Mouse (Mus musculus) stomach, embryonic 16.5 days (tissue): ENCODE measurements around the gene Rcor3. TPM values are rescaled to one million over a fixed set of nuclear protein-coding genes. Genes with fewer than 3 reads are reported as not detected.

Experiments
- ATAC-seq: fragments of 200-750 bp; cut with Nextera tagmentation; 2 replicates; pipeline ENCODE4 v1.8.0; 2017; ENCODE audit warnings: moderate number of reproducible peaks, moderate TSS enrichment; ENCODE audit not compliant: insufficient read depth, low FRiP score
- H3K27ac ChIP-seq: fragments of 300-500 bp; sonication (generic); 2 replicates; pipeline ENCODE4 v1.5.1; 2014; ENCODE audit warnings: low read length
- H3K27me3 ChIP-seq: fragments of 300-500 bp; sonication (generic); 2 replicates; pipeline ENCODE4 v1.6.1; 2014; ENCODE audit warnings: low read length, control low read depth, mixed read lengths; ENCODE audit not compliant: control insufficient read depth, insufficient read depth
- H3K36me3 ChIP-seq: fragments of 300-500 bp; sonication (generic); 2 replicates; pipeline ENCODE4 v1.6.1; 2014; ENCODE audit warnings: low read length; ENCODE audit not compliant: control insufficient read depth, insufficient read depth
- H3K4me1 ChIP-seq: fragments of 300-500 bp; sonication (generic); 2 replicates; pipeline ENCODE4 v1.6.1; 2014; ENCODE audit warnings: low read length, control low read depth, mixed read lengths; ENCODE audit not compliant: control insufficient read depth, insufficient read depth
- H3K4me2 ChIP-seq: fragments of 300-500 bp; sonication (generic); 2 replicates; pipeline ENCODE4 v1.6.1; 2014; ENCODE audit warnings: low read depth, low read length, mixed read lengths
- H3K4me3 ChIP-seq: fragments of 300-500 bp; sonication (generic); replicated peaks from 2 replicates; pipeline ENCODE4 v1.5.1; 2014; ENCODE audit warnings: mild to moderate bottlenecking, low read length
- H3K9ac ChIP-seq: fragments of 300-500 bp; sonication (generic); 2 replicates; pipeline ENCODE4 v1.6.1; 2014; ENCODE audit warnings: low read length
- H3K9me3 ChIP-seq: fragments of 300-500 bp; sonication (generic); replicated peaks from 2 replicates; pipeline ENCODE4 v1.6.1; 2016; ENCODE audit warnings: low read length, control low read depth; ENCODE audit not compliant: control insufficient read depth
- WGBS: fragments of 180-500 bp; shearing (Covaris S2); extraction: QIAGEN DNeasy Blood & Tissue Kit; methylation state at CpG from one replicate; pipeline ENCODE4 v1.1.7; 2014; 5-methylcytosine and 5-hydroxymethylcytosine counted together
- polyA plus RNA-seq: library from polyadenylated mRNA; unstranded; fragments of >200 nt; fragmentation: Nextera tagmentation; extraction: Ambion mirVana; gene quantifications from 2 replicates; pipeline ENCODE4 v1.2.1, GENCODE M21; 2015

The Rcor3 gene
- polyA plus RNA-seq, 1 experiment from 2014 or later = 26.4 TPM

DNA sequence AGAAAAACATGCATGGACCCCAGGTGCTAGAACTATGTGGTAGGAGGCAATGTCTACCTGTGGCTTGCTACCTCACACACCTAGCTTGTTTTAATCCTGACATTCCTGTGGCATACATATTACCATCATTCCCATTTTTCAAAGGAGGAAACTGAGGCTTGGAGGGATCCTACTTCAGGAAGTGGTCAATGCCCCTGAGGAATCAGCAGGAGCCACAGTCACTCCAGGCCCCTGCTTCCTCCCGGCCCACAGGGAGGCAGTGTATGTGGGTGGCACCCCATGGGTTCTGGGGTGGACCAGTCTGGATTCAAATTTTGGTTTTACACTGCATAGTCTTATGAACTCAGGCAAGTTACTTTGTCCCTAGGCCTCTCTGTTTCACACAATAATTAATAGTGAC is 58.7 kb downstream of the Rcor3 start:
- Histone ChIP-seq H3K27ac (peak overlapping the region; percentile 42), H3K36me3 (peaks cover 9% of the 10 kb centered on the region; the same call in 1 of the 2 replicates), H3K4me2 (no peak overlapping the region), H3K9ac (no peak overlapping the region), H3K4me1 (peaks cover 25% of the 10 kb centered on the region), H3K9me3 (peaks cover 12% of the 10 kb centered on the region), H3K4me3 (no peak overlapping the region), H3K27me3 (no peaks in the 10 kb centered on the region)
- WGBS = 65% methylated on average over 1 of the region's 1 CpGs
- no peak for ATAC-seq

GRCm38 (mm10) chr1:192078406-192078805 is 59.5 kb downstream of the Rcor3 start:
- no peaks in the 10 kb centered on the region for H3K27me3 ChIP-seq
- peaks cover 9% of the 10 kb centered on the region; the same call in 1 of the 2 replicates for H3K36me3 ChIP-seq
- 0 out of 2 replicates have a peak, but pooled peaks have one; percentile 36 for ATAC-seq
- peaks cover 12% of the 10 kb centered on the region for H3K9me3 ChIP-seq
- peak overlapping the region; percentile 42 for H3K27ac ChIP-seq
- 40% methylated on average over 3 of the region's 3 CpGs for WGBS
- H3K4me1 ChIP-seq = peaks cover 25% of the 10 kb centered on the region
- H3K4me3 ChIP-seq = no peak overlapping the region
- no peak overlapping the region for H3K9ac ChIP-seq
- H3K4me2 ChIP-seq = no peak overlapping the region

GRCm38 (mm10) chr1:192076796-192077535 is 60.9 kb downstream of the Rcor3 start:
- Histone ChIP-seq H3K4me1 (peaks cover 25% of the 10 kb centered on the region), H3K9me3 (peaks cover 10% of the 10 kb centered on the region), H3K27ac (peak overlapping the region; percentile 59), H3K36me3 (peaks cover 8% of the 10 kb centered on the region; the same call in 1 of the 2 replicates), H3K9ac (no peak overlapping the region), H3K4me2 (no peak overlapping the region), H3K27me3 (no peaks in the 10 kb centered on the region), H3K4me3 (no peak overlapping the region)
- ATAC-seq = no peak

- 63% methylated on average over 4 of the region's 4 CpGs for WGBS
- ATAC-seq = no peak
- Histone ChIP-seq H3K36me3 (0 out of 2 replicates have a peak, but pooled peaks cover 2% of the 10 kb centered on the region), H3K9me3 (peaks cover 2% of the 10 kb centered on the region; the same call in 1 of the 2 replicates), H3K4me1 (peaks cover 25% of the 10 kb centered on the region), H3K27ac (no peak overlapping the region), H3K4me3 (no peak overlapping the region), H3K9ac (no peak overlapping the region), H3K4me2 (no peak overlapping the region), H3K27me3 (no peaks in the 10 kb centered on the region)
Observed at GRCm38 (mm10) chr1:192076101-192076500, 61.8 kb downstream of the Rcor3 start.

DNA sequence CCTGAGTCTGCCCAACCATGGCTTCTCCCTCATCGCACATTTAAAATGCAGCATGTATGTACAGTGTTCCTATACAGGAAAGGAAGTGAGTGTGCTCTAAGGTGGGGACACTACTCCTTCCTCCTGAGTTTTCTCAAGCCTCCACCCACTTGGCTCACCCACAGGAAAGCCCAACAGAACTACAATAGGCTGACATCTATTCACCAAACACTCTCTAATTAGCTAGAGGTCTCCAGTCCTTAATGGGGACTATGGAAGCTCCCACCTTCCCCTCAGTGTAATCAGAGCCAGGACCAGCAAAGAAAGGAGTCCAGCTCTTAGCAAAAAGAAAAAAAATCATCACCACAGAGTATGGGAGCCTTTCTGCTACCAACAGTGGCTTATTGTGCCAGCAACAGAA is 63.0 kb downstream of the Rcor3 start:
- peaks cover 37% of the 10 kb centered on the region for H3K4me1 ChIP-seq
- 0 out of 2 replicates have a peak overlapping the region, but pooled peaks have one; percentile 49 for H3K27ac ChIP-seq
- WGBS = 38% methylated on average over 1 of the region's 1 CpGs
- no peak overlapping the region for H3K9ac ChIP-seq
- peak; percentile 7; the same call in 1 of the 2 replicates for ATAC-seq
- no peaks in the 10 kb centered on the region for H3K9me3 ChIP-seq
- no peak overlapping the region for H3K4me2 ChIP-seq
- no peaks in the 10 kb centered on the region for H3K27me3 ChIP-seq
- no peaks in the 10 kb centered on the region for H3K36me3 ChIP-seq
- no peak overlapping the region for H3K4me3 ChIP-seq

GRCm38 (mm10) chr1:192072426-192072825 is 65.4 kb downstream of the Rcor3 start:
- no peak for ATAC-seq
- H3K4me1 ChIP-seq = peaks cover 27% of the 10 kb centered on the region
- 64% methylated on average over 1 of the region's 1 CpGs for WGBS

GRCm38 (mm10) chr1:192070618-192071051 is 67.2 kb downstream of the Rcor3 start:
- peak; percentile 34; the same call in 1 of the 2 replicates for ATAC-seq
- WGBS = 36% methylated on average over 3 of the region's 3 CpGs

More at GRCm38 (mm10) chr1:192072426-192072825, 65.4 kb downstream of the Rcor3 start:
- H3K27ac ChIP-seq = no peak overlapping the region
- H3K9me3 ChIP-seq = no peaks in the 10 kb centered on the region
- 0 out of 2 replicates have a peak, but pooled peaks cover 6% of the 10 kb centered on the region for H3K36me3 ChIP-seq
- no peaks in the 10 kb centered on the region for H3K27me3 ChIP-seq
- no peak overlapping the region for H3K9ac ChIP-seq
- no peak overlapping the region for H3K4me2 ChIP-seq
- no peak overlapping the region for H3K4me3 ChIP-seq

GRCm38 (mm10) chr1:192069971-192070591 is 67.8 kb downstream of the Rcor3 start:
- Histone ChIP-seq H3K4me1 (peaks cover 19% of the 10 kb centered on the region; the same call in 1 of the 2 replicates), H3K4me3 (no peak overlapping the region), H3K9ac (no peak overlapping the region), H3K27me3 (no peaks in the 10 kb centered on the region), H3K4me2 (0 out of 2 replicates have a peak overlapping the region, but pooled peaks have one; percentile 3), H3K36me3 (peaks cover 21% of the 10 kb centered on the region), H3K9me3 (no peaks in the 10 kb centered on the region), H3K27ac (peak overlapping the region; percentile 43)
- no peak; the same call in none of the 2 replicates for ATAC-seq
- WGBS = 44% methylated on average over 13 of the region's 13 CpGs

More at GRCm38 (mm10) chr1:192070618-192071051, 67.2 kb downstream of the Rcor3 start:
- no peak overlapping the region for H3K4me3 ChIP-seq
- no peak overlapping the region for H3K9ac ChIP-seq
- no peaks in the 10 kb centered on the region for H3K27me3 ChIP-seq
- H3K27ac ChIP-seq = peak overlapping the region; percentile 43
- H3K4me2 ChIP-seq = 0 out of 2 replicates have a peak overlapping the region, but pooled peaks have one; percentile 3
- peaks cover 19% of the 10 kb centered on the region; the same call in 1 of the 2 replicates for H3K4me1 ChIP-seq
- H3K9me3 ChIP-seq = no peaks in the 10 kb centered on the region
- H3K36me3 ChIP-seq = peaks cover 15% of the 10 kb centered on the region

GRCm38 (mm10) chr1:192068188-192068587 is 69.7 kb downstream of the Rcor3 start:
- H3K4me3 ChIP-seq = no peak overlapping the region
- H3K27me3 ChIP-seq = no peaks in the 10 kb centered on the region
- H3K36me3 ChIP-seq = peaks cover 31% of the 10 kb centered on the region
- H3K9me3 ChIP-seq = no peaks in the 10 kb centered on the region; the same call in 1 of the 2 replicates
- H3K9ac ChIP-seq = no peak overlapping the region
- 48% methylated on average over 2 of the region's 2 CpGs for WGBS
- H3K27ac ChIP-seq = no peak overlapping the region
- H3K4me2 ChIP-seq = no peak overlapping the region
- no peak for ATAC-seq
- H3K4me1 ChIP-seq = peaks cover 12% of the 10 kb centered on the region; the same call in 1 of the 2 replicates
